Mouse (Mus musculus): ENCODE measurements at regions not wholly inside any gene's neighbourhood (a gene's known extent, or its start where the extent isn't known, plus 50 kb on each side); places are given as distances from the start of the nearest gene placed in this dataset.

DNA sequence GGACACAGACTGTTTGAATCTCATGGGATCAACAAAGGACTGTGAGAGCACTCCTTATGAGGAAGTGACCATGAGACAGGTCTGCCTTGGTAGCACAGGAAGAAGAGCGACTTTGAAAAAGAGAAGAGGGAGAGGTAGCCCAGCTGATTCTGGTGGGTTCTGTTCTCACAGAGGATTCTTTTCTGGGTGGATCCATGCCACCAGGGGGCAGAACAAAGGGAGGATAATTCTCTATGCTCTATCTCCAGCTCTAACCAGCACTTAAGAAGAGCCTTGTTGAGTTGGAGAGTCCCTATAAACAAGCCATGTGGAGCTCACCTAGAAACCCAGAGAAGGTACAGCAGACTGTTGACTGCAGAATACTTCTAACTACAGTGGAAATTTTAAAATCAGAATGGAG, 578.1 kb upstream of the Fam92a start:
- TF ChIP-seq POLR2A (IDR thresholded peaks at IDR 0.05; ENCODE audit: control insufficient read depth, extremely low read depth, insufficient read depth, low read length, poor library complexity) (no peak), CTCF (IDR thresholded peaks at IDR 0.05; ENCODE audit: borderline replicate concordance, control insufficient read depth, extremely low read depth, insufficient read depth, low read length, poor library complexity) (no peak)
